Mouse (Mus musculus) stomach, postnatal 0 days (tissue): Measurements from ENCODE around the gene Ppm1g. TPM values are rescaled to one million over a fixed set of nuclear protein-coding genes. Genes with fewer than 3 reads are reported as not detected.
A peak's percentile ranks its signal among the peaks of the same experiment; 100 is the strongest.

Experiments used
- ATAC-seq: fragments of 200-750 bp; cut with Nextera tagmentation; 2 replicates; pipeline ENCODE4 v1.8.0; 2017; ENCODE audit not compliant: low FRiP score, low TSS enrichment
- DNase-seq: peaks from one replicate; pipeline ENCODE4 v3.0.0-alpha.2; 2016; ENCODE audit warnings: low spot score
- H3K27ac ChIP-seq: fragments of 300-500 bp; sonication (generic); replicated peaks from 2 replicates; pipeline ENCODE4 v1.5.1; 2014; ENCODE audit warnings: mild to moderate bottlenecking, control low read depth
- H3K27me3 ChIP-seq: fragments of 300-500 bp; sonication (generic); 2 replicates; pipeline ENCODE4 v1.6.1; 2014; ENCODE audit warnings: low read length; ENCODE audit not compliant: control insufficient read depth, insufficient read depth
- H3K36me3 ChIP-seq: fragments of 300-500 bp; sonication (generic); 2 replicates; pipeline ENCODE4 v1.6.1; 2014; ENCODE audit warnings: low read length, mixed read lengths; ENCODE audit not compliant: control insufficient read depth, insufficient read depth
- H3K4me1 ChIP-seq: fragments of 300-500 bp; sonication (generic); replicated peaks from 2 replicates; pipeline ENCODE4 v1.6.1; 2014; ENCODE audit warnings: antibody characterized with exemption; ENCODE audit not compliant: control insufficient read depth, insufficient read depth
- H3K4me2 ChIP-seq: fragments of 300-500 bp; sonication (generic); replicated peaks from 2 replicates; pipeline ENCODE4 v1.6.1; 2014; ENCODE audit warnings: low read depth, mild to moderate bottlenecking, control low read depth, moderate library complexity
- H3K4me3 ChIP-seq: fragments of 300-500 bp; sonication (generic); 2 replicates; pipeline ENCODE4 v1.5.1; 2014; ENCODE audit warnings: low read depth, low read length, control low read depth
- H3K9ac ChIP-seq: fragments of 300-500 bp; sonication (generic); 2 replicates; pipeline ENCODE4 v1.6.1; 2014; ENCODE audit warnings: mild to moderate bottlenecking, low read length, control low read depth, mixed read lengths
- H3K9me3 ChIP-seq: fragments of 300-500 bp; sonication (generic); 2 replicates; pipeline ENCODE4 v1.6.1; 2016; ENCODE audit warnings: low read length; ENCODE audit not compliant: control insufficient read depth
- CTCF ChIP-seq: IDR thresholded peaks from 2 replicates; pipeline ENCODE4 v1.5.1; 2016; ENCODE audit warnings: antibody characterized with exemption, low read depth, mild to moderate bottlenecking, moderate library complexity
- EP300 ChIP-seq: optimal IDR thresholded peaks from 2 replicates; pipeline ENCODE3; 2016; ENCODE audit warnings: antibody characterized with exemption
- WGBS: fragments of 180-500 bp; shearing (Covaris S2); extraction: QIAGEN DNeasy Blood & Tissue Kit; methylation state at CpG from one replicate; pipeline ENCODE4 v1.1.7; 2014; 5-methylcytosine and 5-hydroxymethylcytosine counted together
- polyA plus RNA-seq: library from polyadenylated mRNA; unstranded; fragments of >200 nt; fragmentation: Nextera tagmentation; extraction: Ambion mirVana; gene quantifications from 2 replicates; pipeline ENCODE4 v1.2.1, GENCODE M21; 2015

Ppm1g gene
- polyA plus RNA-seq, 1 experiment from 2014 or later = 59.4 TPM

GRCm38 (mm10) chr5:31254901-31255300, 34.4 kb upstream of the Ppm1g start:
- no peak for ATAC-seq
- Histone ChIP-seq H3K9me3 (no peaks in the 10 kb centered on the region), H3K27me3 (no peaks in the 10 kb centered on the region), H3K4me3 (no peak overlapping the region), H3K27ac (peak overlapping the region; percentile 42), H3K4me2 (0 out of 2 replicates have a peak overlapping the region, but pooled peaks have one; percentile 1), H3K4me1 (no peaks in the 10 kb centered on the region), H3K36me3 (peaks cover 18% of the 10 kb centered on the region), H3K9ac (no peak overlapping the region)
- DNase-seq = no peak
- WGBS = 69% methylated on average over 8 of the region's 8 CpGs
- TF ChIP-seq CTCF (no peak), EP300 (no peak)

GRCm38 (mm10) chr5:31254452-31254851, 34.0 kb upstream of the Ppm1g start:
- no peaks in the 10 kb centered on the region for H3K4me1 ChIP-seq
- 0 out of 2 replicates have a peak overlapping the region, but pooled peaks have one; percentile 13 for H3K9ac ChIP-seq
- TF ChIP-seq CTCF = no peak
- TF ChIP-seq EP300 = no peak
- H3K4me2 ChIP-seq = peak overlapping the region; percentile 38
- peaks cover 19% of the 10 kb centered on the region for H3K36me3 ChIP-seq
- peak overlapping the region; percentile 82 for H3K27ac ChIP-seq
- no peak overlapping the region for H3K4me3 ChIP-seq
- 31% methylated on average over 7 of the region's 7 CpGs for WGBS
- peak; percentile 66 for ATAC-seq
- no peaks in the 10 kb centered on the region for H3K27me3 ChIP-seq
- H3K9me3 ChIP-seq = no peaks in the 10 kb centered on the region
- DNase-seq = peak; percentile 89

- no peak overlapping the region for H3K4me3 ChIP-seq
- H3K9me3 ChIP-seq = no peaks in the 10 kb centered on the region
- peak overlapping the region; percentile 82 for H3K27ac ChIP-seq
- peaks cover 24% of the 10 kb centered on the region for H3K36me3 ChIP-seq
- H3K4me1 ChIP-seq = no peaks in the 10 kb centered on the region
- 86% methylated on average over 8 of the region's 8 CpGs for WGBS
- peak overlapping the region; percentile 38 for H3K4me2 ChIP-seq
- ATAC-seq (no peak), DNase-seq (no peak)
- TF ChIP-seq CTCF = no peak
- TF ChIP-seq EP300 = no peak
- H3K27me3 ChIP-seq = no peaks in the 10 kb centered on the region
- no peak overlapping the region for H3K9ac ChIP-seq
These were observed 33.3 kb upstream of the Ppm1g start for GRCm38 (mm10) chr5:31253806-31254205.

GRCm38 (mm10) chr5:31252795-31253545, 32.5 kb upstream of the Ppm1g start:
- WGBS = 61% methylated on average over 16 of the region's 16 CpGs
- no peak for DNase-seq
- Histone ChIP-seq H3K36me3 (peaks cover 27% of the 10 kb centered on the region), H3K4me1 (no peaks in the 10 kb centered on the region), H3K27me3 (no peaks in the 10 kb centered on the region), H3K9me3 (no peaks in the 10 kb centered on the region), H3K27ac (peak overlapping the region; percentile 84), H3K4me3 (peak overlapping the region; percentile 41; the same call in 1 of the 2 replicates), H3K4me2 (peak overlapping the region; percentile 54), H3K9ac (no peak overlapping the region; the same call in 1 of the 2 replicates)
- no peak for ATAC-seq
- TF ChIP-seq EP300 (no peak), CTCF (peak; percentile 18; the same call in 1 of the 2 replicates)

- Histone ChIP-seq H3K9me3 (no peaks in the 10 kb centered on the region), H3K4me3 (peak overlapping the region; percentile 41), H3K4me1 (no peaks in the 10 kb centered on the region), H3K9ac (peak overlapping the region; percentile 48), H3K27ac (peak overlapping the region; percentile 84), H3K4me2 (peak overlapping the region; percentile 54), H3K27me3 (no peaks in the 10 kb centered on the region), H3K36me3 (peaks cover 30% of the 10 kb centered on the region)
- TF ChIP-seq EP300 (no peak), CTCF (0 out of 2 replicates have a peak, but pooled peaks have one; percentile 3)
- WGBS = 47% methylated on average over 10 of the region's 10 CpGs
- DNase-seq = peak; percentile 36
- no peak for ATAC-seq
These were observed 31.7 kb upstream of the Ppm1g start for GRCm38 (mm10) chr5:31252151-31252550.

- peak within 1 kb of the TSS; percentile 48 for H3K9ac ChIP-seq
- H3K9me3 ChIP-seq = no peaks in the 10 kb centered on the region
- H3K27me3 ChIP-seq = no peaks in the 10 kb centered on the region
- H3K27ac ChIP-seq = peak within 1 kb of the TSS; percentile 84
- DNase-seq (peak; percentile 93), ATAC-seq (peak; percentile 94)
- peak within 1 kb of the TSS; percentile 41 for H3K4me3 ChIP-seq
- peak within 1 kb of the TSS; percentile 54 for H3K4me2 ChIP-seq
- TF ChIP-seq EP300 (peak; percentile 18), CTCF (peak; percentile 20)
- 21% methylated on average over 38 of the region's 47 CpGs for WGBS
- H3K4me1 ChIP-seq = no peaks in the 10 kb centered on the region
- H3K36me3 ChIP-seq = peaks cover 32% of the 10 kb centered on the region
These were observed 31.1 kb upstream of the Ppm1g start, which contains the start of gene Krtcap3 for GRCm38 (mm10) chr5:31251541-31252101. Gene Krtcap3 (plus strand): TSS chr5:31251691.
